Mouse (Mus musculus): Measurements from ENCODE around the gene Rad51d. TPM values are rescaled to one million over a fixed set of nuclear protein-coding genes. Genes with fewer than 3 reads are reported as not detected.

Rad51d gene
- polyA plus RNA-seq, 1 experiment from 2014 or later: 17.2 TPM

- Histone ChIP-seq H3K9me3 (ENCODE audit: control insufficient read depth, low read length) (no peaks in the 10 kb centered on the region), H3K27me3 (ENCODE audit: control insufficient read depth, insufficient read depth, low read length) (no peaks in the 10 kb centered on the region), H3K4me2 (ENCODE audit: low read length) (no peak overlapping the region), H3K4me1 (ENCODE audit: control insufficient read depth, insufficient read depth, low read length) (0 out of 2 replicates have a peak, but pooled peaks cover 2% of the 10 kb centered on the region), H3K27ac (replicated peaks; ENCODE audit: low read depth, low read length) (no peak overlapping the region), H3K36me3 (ENCODE audit: control insufficient read depth, insufficient read depth, low read length) (no peaks in the 10 kb centered on the region), H3K9ac (replicated peaks; ENCODE audit: low read length) (no peak overlapping the region), H3K4me3 (replicated peaks; ENCODE audit: low read depth, low read length) (no peak overlapping the region)
- DNase-seq (no peak), ATAC-seq (ENCODE audit: low FRiP score, low TSS enrichment) (no peak)
- WGBS: 80% methylated on average over 9 of the region's 9 CpGs
Observed at GRCm38 (mm10) chr11:82855327-82855973, 35.0 kb downstream of the Rad51d start.

- DNase-seq (no peak), ATAC-seq (ENCODE audit: low FRiP score, low TSS enrichment) (no peak)
- Histone ChIP-seq H3K4me2 (ENCODE audit: low read length) (no peak overlapping the region), H3K9me3 (ENCODE audit: control insufficient read depth, low read length) (no peaks in the 10 kb centered on the region), H3K27ac (replicated peaks; ENCODE audit: low read depth, low read length) (no peak overlapping the region), H3K27me3 (ENCODE audit: control insufficient read depth, insufficient read depth, low read length) (no peaks in the 10 kb centered on the region), H3K4me3 (replicated peaks; ENCODE audit: low read depth, low read length) (no peak overlapping the region), H3K4me1 (ENCODE audit: control insufficient read depth, insufficient read depth, low read length) (peaks cover 8% of the 10 kb centered on the region; the same call in 1 of the 2 replicates), H3K36me3 (ENCODE audit: control insufficient read depth, insufficient read depth, low read length) (no peaks in the 10 kb centered on the region), H3K9ac (replicated peaks; ENCODE audit: low read length) (no peak overlapping the region)
- WGBS: 92% methylated on average over 6 of the region's 6 CpGs
Observed at GRCm38 (mm10) chr11:82854111-82854510, 36.3 kb downstream of the Rad51d start.

DNA sequence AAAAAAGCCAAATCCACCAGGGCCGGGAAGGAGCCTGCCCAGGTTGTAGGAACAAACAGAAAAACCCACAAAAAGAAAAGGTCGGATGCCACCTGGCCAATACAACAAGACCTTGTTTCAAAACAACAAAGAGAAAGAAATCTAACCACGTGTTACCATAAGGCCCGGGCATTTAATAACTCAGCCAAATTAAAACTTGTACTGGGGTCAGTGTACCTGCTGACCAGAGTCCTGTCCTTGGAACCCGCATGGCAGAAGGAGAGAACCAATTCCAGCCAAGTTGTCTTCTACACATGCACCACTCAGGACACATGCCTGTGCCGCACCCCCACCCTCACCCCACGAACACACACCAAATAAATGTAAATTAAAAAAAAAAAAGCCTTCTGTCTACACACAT lies 37.5 kb downstream of the Rad51d start:
- ATAC-seq (ENCODE audit: low FRiP score, low TSS enrichment) (no peak), DNase-seq (no peak)
- no peak overlapping the region for H3K4me2 ChIP-seq (ENCODE audit: low read length)
- peaks cover 8% of the 10 kb centered on the region; the same call in 1 of the 2 replicates for H3K4me1 ChIP-seq (ENCODE audit: control insufficient read depth, insufficient read depth, low read length)
- H3K27ac ChIP-seq (replicated peaks; ENCODE audit: low read depth, low read length): no peak overlapping the region
- 95% methylated on average over 7 of the region's 7 CpGs for WGBS
- no peak overlapping the region for H3K9ac ChIP-seq (replicated peaks; ENCODE audit: low read length)
- H3K27me3 ChIP-seq (ENCODE audit: control insufficient read depth, insufficient read depth, low read length): no peaks in the 10 kb centered on the region
- no peaks in the 10 kb centered on the region for H3K36me3 ChIP-seq (ENCODE audit: control insufficient read depth, insufficient read depth, low read length)
- no peak overlapping the region for H3K4me3 ChIP-seq (replicated peaks; ENCODE audit: low read depth, low read length)
- H3K9me3 ChIP-seq (ENCODE audit: control insufficient read depth, low read length): no peaks in the 10 kb centered on the region

GRCm38 (mm10) chr11:82852540-82852939 lies 37.9 kb downstream of the Rad51d start:
- H3K4me2 ChIP-seq (ENCODE audit: low read length): no peak overlapping the region
- 81% methylated on average over 10 of the region's 10 CpGs for WGBS
- peaks cover 8% of the 10 kb centered on the region; the same call in 1 of the 2 replicates for H3K4me1 ChIP-seq (ENCODE audit: control insufficient read depth, insufficient read depth, low read length)
- no peaks in the 10 kb centered on the region for H3K27me3 ChIP-seq (ENCODE audit: control insufficient read depth, insufficient read depth, low read length)
- ATAC-seq (ENCODE audit: low FRiP score, low TSS enrichment): no peak
- H3K9me3 ChIP-seq (ENCODE audit: control insufficient read depth, low read length): no peaks in the 10 kb centered on the region
- no peaks in the 10 kb centered on the region for H3K36me3 ChIP-seq (ENCODE audit: control insufficient read depth, insufficient read depth, low read length)
- DNase-seq: no peak
- no peak overlapping the region for H3K27ac ChIP-seq (replicated peaks; ENCODE audit: low read depth, low read length)
- no peak overlapping the region for H3K4me3 ChIP-seq (replicated peaks; ENCODE audit: low read depth, low read length)
- no peak overlapping the region for H3K9ac ChIP-seq (replicated peaks; ENCODE audit: low read length)

DNA sequence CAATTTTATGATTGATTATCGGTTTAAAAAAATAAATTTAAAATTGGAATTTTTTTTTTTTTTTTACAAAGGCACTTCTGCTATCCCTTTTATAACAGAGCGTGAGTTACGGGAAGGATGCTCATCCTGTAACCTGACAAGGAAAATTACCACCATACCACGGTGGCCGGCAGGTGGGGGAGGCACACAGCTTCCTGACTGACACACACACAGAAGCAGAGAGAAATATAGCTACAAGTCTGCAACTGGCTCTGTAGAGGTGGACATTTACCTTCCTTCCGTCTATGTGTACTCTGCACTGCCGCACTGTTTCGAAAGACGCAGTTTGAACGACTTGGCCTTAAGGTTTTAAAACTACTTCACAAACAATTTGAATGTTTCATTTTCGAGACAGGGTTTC lies 38.3 kb downstream of the Rad51d start:
- H3K36me3 ChIP-seq (ENCODE audit: control insufficient read depth, insufficient read depth, low read length): no peaks in the 10 kb centered on the region
- peak overlapping the region; percentile 1; the same call in 1 of the 2 replicates for H3K4me2 ChIP-seq (ENCODE audit: low read length)
- no peak overlapping the region for H3K27ac ChIP-seq (replicated peaks; ENCODE audit: low read depth, low read length)
- no peak overlapping the region for H3K4me3 ChIP-seq (replicated peaks; ENCODE audit: low read depth, low read length)
- no peak for ATAC-seq (ENCODE audit: low FRiP score, low TSS enrichment)
- DNase-seq: no peak
- H3K4me1 ChIP-seq (ENCODE audit: control insufficient read depth, insufficient read depth, low read length): peaks cover 8% of the 10 kb centered on the region; the same call in 1 of the 2 replicates
- H3K27me3 ChIP-seq (ENCODE audit: control insufficient read depth, insufficient read depth, low read length): no peaks in the 10 kb centered on the region
- no peaks in the 10 kb centered on the region for H3K9me3 ChIP-seq (ENCODE audit: control insufficient read depth, low read length)
- 88% methylated on average over 11 of the region's 11 CpGs for WGBS
- no peak overlapping the region; the same call in 1 of the 2 replicates for H3K9ac ChIP-seq (replicated peaks; ENCODE audit: low read length)

DNA sequence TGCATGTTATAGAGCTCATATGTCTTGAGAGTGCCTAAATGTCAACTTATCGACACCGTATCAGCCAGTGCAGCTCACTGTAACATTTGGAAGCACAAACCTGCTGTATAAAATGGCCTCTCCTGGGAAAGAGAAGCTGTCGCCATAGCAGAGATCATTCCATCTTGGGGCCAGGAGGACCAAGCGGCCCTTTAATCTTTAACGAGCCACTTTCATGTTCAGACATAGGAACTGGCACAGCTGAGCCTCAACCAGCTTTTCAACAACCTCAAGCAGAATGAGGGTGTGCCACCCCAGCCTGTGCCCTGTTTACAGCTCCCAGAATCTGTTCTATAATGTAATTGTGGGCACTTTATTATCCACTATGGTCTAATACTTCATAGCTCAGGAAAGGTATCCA lies 40.2 kb downstream of the Rad51d start:
- no peak for ATAC-seq (ENCODE audit: low FRiP score, low TSS enrichment)
- Histone ChIP-seq H3K4me2 (ENCODE audit: low read length) (no peak overlapping the region), H3K9me3 (ENCODE audit: control insufficient read depth, low read length) (no peaks in the 10 kb centered on the region), H3K36me3 (ENCODE audit: control insufficient read depth, insufficient read depth, low read length) (no peaks in the 10 kb centered on the region), H3K9ac (replicated peaks; ENCODE audit: low read length) (no peak overlapping the region), H3K4me1 (ENCODE audit: control insufficient read depth, insufficient read depth, low read length) (peaks cover 15% of the 10 kb centered on the region), H3K27ac (replicated peaks; ENCODE audit: low read depth, low read length) (no peak overlapping the region; the same call in 1 of the 2 replicates), H3K27me3 (ENCODE audit: control insufficient read depth, insufficient read depth, low read length) (no peaks in the 10 kb centered on the region), H3K4me3 (replicated peaks; ENCODE audit: low read depth, low read length) (no peak overlapping the region)
- 45% methylated on average over 5 of the region's 5 CpGs for WGBS
- DNase-seq: peak; percentile 26

DNA sequence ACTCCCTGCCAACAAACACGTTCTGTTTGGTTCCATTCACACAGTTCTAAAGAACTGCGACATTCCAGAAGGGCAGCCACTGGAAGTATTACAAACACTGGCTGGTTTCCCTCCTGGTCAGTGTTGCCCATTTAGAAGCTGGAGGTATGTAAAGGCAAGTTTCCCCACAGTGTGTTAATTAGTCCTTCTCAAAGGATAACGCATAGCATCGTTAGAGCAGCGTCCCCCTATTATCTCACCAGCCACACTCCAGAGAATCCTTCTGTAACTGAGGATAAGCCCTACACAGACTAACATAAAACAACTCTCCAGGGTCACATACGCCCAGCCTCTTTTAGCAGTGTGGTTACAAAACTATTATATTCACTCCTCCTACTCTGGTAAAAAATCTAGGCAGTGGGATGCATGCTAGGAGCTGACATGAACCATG lies 42.8 kb downstream of the Rad51d start:
- no peaks in the 10 kb centered on the region for H3K27me3 ChIP-seq (ENCODE audit: control insufficient read depth, insufficient read depth, low read length)
- no peak overlapping the region for H3K4me3 ChIP-seq (replicated peaks; ENCODE audit: low read depth, low read length)
- H3K9ac ChIP-seq (replicated peaks; ENCODE audit: low read length): no peak overlapping the region
- no peak overlapping the region for H3K27ac ChIP-seq (replicated peaks; ENCODE audit: low read depth, low read length)
- H3K4me1 ChIP-seq (ENCODE audit: control insufficient read depth, insufficient read depth, low read length): peaks cover 15% of the 10 kb centered on the region
- DNase-seq (no peak), ATAC-seq (ENCODE audit: low FRiP score, low TSS enrichment) (no peak)
- WGBS: 24% methylated on average over 6 of the region's 6 CpGs
- H3K9me3 ChIP-seq (ENCODE audit: control insufficient read depth, low read length): no peaks in the 10 kb centered on the region
- H3K4me2 ChIP-seq (ENCODE audit: low read length): no peak overlapping the region
- no peaks in the 10 kb centered on the region for H3K36me3 ChIP-seq (ENCODE audit: control insufficient read depth, insufficient read depth, low read length)

DNA sequence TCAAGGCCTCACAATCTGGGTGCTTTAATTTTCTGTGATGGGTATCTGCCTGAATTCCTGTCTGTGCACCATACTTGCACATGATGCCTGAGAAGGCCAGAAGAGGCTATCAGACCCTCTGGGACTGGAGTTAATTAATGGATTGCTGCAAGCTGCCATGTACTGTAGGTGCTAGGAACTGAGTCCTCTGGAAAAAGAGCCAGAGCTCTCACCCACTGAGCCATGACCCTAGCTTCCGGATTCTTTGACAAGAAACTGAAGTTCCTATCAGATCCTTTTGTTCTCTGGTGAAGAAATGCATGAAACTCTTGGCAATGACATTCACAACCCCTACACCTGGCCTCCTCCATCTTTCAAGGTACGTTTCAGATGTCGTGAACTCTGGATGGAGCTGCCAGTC lies 43.5 kb downstream of the Rad51d start:
- no peaks in the 10 kb centered on the region for H3K9me3 ChIP-seq (ENCODE audit: control insufficient read depth, low read length)
- 64% methylated on average over 3 of the region's 3 CpGs for WGBS
- ATAC-seq (ENCODE audit: low FRiP score, low TSS enrichment) (no peak), DNase-seq (no peak)
- peaks cover 15% of the 10 kb centered on the region for H3K4me1 ChIP-seq (ENCODE audit: control insufficient read depth, insufficient read depth, low read length)
- H3K27ac ChIP-seq (replicated peaks; ENCODE audit: low read depth, low read length): no peak overlapping the region
- no peaks in the 10 kb centered on the region for H3K36me3 ChIP-seq (ENCODE audit: control insufficient read depth, insufficient read depth, low read length)
- no peak overlapping the region for H3K4me2 ChIP-seq (ENCODE audit: low read length)
- no peak overlapping the region for H3K4me3 ChIP-seq (replicated peaks; ENCODE audit: low read depth, low read length)
- H3K27me3 ChIP-seq (ENCODE audit: control insufficient read depth, insufficient read depth, low read length): no peaks in the 10 kb centered on the region
- no peak overlapping the region for H3K9ac ChIP-seq (replicated peaks; ENCODE audit: low read length)

DNA sequence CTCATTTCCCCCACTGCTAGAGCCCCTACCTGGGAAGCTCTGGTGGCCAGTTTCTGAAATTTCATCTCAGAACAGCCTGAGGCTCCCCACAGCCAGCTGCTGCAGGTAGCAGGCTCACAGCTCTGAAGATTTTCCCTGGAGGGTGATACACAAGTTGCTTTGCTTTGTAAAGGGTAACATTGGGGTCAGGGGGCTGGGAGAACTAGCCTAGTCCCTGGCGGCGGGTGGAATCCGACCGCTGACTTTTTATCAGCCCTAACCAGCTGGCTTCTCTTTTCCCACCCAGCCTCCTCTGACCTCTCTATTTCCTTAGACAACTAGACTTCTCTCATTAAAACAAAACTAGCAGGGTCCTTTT lies 44.4 kb downstream of the Rad51d start:
- H3K36me3 ChIP-seq (ENCODE audit: control insufficient read depth, insufficient read depth, low read length): no peaks in the 10 kb centered on the region
- H3K27ac ChIP-seq (replicated peaks; ENCODE audit: low read depth, low read length): 0 out of 2 replicates have a peak overlapping the region, but pooled peaks have one; percentile 34
- no peaks in the 10 kb centered on the region for H3K27me3 ChIP-seq (ENCODE audit: control insufficient read depth, insufficient read depth, low read length)
- peak overlapping the region; percentile 37 for H3K4me2 ChIP-seq (ENCODE audit: low read length)
- DNase-seq: no peak
- no peak for ATAC-seq (ENCODE audit: low FRiP score, low TSS enrichment)
- 0 out of 2 replicates have a peak overlapping the region, but pooled peaks have one; percentile 9 for H3K4me3 ChIP-seq (replicated peaks; ENCODE audit: low read depth, low read length)
- no peaks in the 10 kb centered on the region for H3K9me3 ChIP-seq (ENCODE audit: control insufficient read depth, low read length)
- H3K9ac ChIP-seq (replicated peaks; ENCODE audit: low read length): peak overlapping the region; percentile 26; the same call in 1 of the 2 replicates
- 19% methylated on average over 4 of the region's 4 CpGs for WGBS
- peaks cover 13% of the 10 kb centered on the region for H3K4me1 ChIP-seq (ENCODE audit: control insufficient read depth, insufficient read depth, low read length)
